ENCODE assay signal across 28 mouse cellular contexts in the genomic region with DNA sequence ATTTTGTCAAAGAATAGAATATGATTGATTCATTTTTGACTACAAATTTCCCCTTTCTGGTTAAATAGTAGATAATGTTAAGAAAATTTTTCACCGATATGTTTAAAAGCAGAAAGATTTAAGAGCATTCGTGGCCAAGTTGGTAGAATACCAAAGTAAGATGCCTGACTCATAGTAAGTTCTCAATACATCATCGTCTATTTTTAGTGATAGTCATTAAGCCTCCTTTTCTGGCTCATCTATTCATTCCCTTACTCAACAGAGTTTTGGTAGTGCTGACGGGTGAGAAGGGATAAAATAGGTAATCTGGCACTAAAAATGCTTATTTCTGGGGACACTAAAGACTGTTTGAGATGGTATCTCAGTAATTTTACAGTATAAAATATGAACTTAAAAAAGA. TPM values are rescaled to one million over a fixed set of nuclear protein-coding genes. Genes with fewer than 3 reads are reported as not detected.
"Had no signal": no experiment of that assay in that cellular context is flagged by ENCODE, and none has a peak within 500 bp of the region (broad histone marks: within the 10 kb centered on the region; RNA-seq: fewer than 3 reads in every experiment).

No protein-coding gene starts in this region.

- H3K27ac ChIP-seq: midbrain, embryonic 10.5 days; midbrain, embryonic 12.5 days; neural tube, embryonic 13.5 days; neural tube, embryonic 15.5 days had no signal

- H3K4me1 ChIP-seq: midbrain, embryonic 10.5 days; midbrain, embryonic 12.5 days; neural tube, embryonic 13.5 days; neural tube, embryonic 15.5 days had no signal

- H3K27me3 ChIP-seq: midbrain, embryonic 12.5 days; neural tube, embryonic 13.5 days; neural tube, embryonic 15.5 days had no signal

- DNase-seq: lung, adult 18-20 months; lung, embryonic 14.5 days; lung, postnatal 10 days; lung, postnatal 4 days; midbrain, embryonic 14.5 days; retina, postnatal 1 day; right cerebral cortex, adult 18-20 months; right cerebral cortex, postnatal 25 days; right cerebral cortex, postnatal 4 days; spleen, adult 18-20 months; thymus, adult 2 months; thymus, postnatal 14 days; thymus, postnatal 36 days had no signal

- H3K4me2 ChIP-seq: lung, embryonic 14.5 days; midbrain, embryonic 12.5 days; neural tube, embryonic 13.5 days; neural tube, embryonic 15.5 days had no signal

- H3K4me3 ChIP-seq: midbrain, embryonic 10.5 days; midbrain, embryonic 12.5 days; myocyte; neural tube, embryonic 13.5 days; neural tube, embryonic 15.5 days had no signal

- H3K36me3 ChIP-seq: midbrain, embryonic 10.5 days; midbrain, embryonic 12.5 days; neural tube, embryonic 13.5 days; neural tube, embryonic 15.5 days had no signal

- H3K9ac ChIP-seq: lung, embryonic 14.5 days; midbrain, embryonic 12.5 days; neural tube, embryonic 13.5 days; neural tube, embryonic 15.5 days had no signal

- H3K9me3 ChIP-seq: midbrain, embryonic 10.5 days; midbrain, embryonic 12.5 days; neural tube, embryonic 13.5 days; neural tube, embryonic 15.5 days had no signal

RNA-seq across cellular contexts. Expression of a gene that starts 3.1 kb away (rescaled TPM):
- total RNA-seq: megakaryocyte, adult 5-6 weeks; megakaryocyte-erythroid progenitor cell, adult 5-6 weeks had no signal
- polyA plus RNA-seq: liver, embryonic 16.5 days; lung, embryonic 14.5 days; lung, embryonic 16.5 days; midbrain, embryonic 10.5 days; midbrain, embryonic 12.5 days; midbrain, embryonic 14.5 days; midbrain, embryonic 16.5 days; myocyte; neural tube, embryonic 11.5 days; neural tube, embryonic 13.5 days; neural tube, embryonic 15.5 days; small intestine, adult 2 months; stomach, embryonic 16.5 days; testis, adult 2 months; thymus, adult 2 months had no signal

RNA-seq across cellular contexts. Expression of a gene that starts 36.7 kb away (rescaled TPM):
- total RNA-seq: megakaryocyte, adult 5-6 weeks; megakaryocyte-erythroid progenitor cell, adult 5-6 weeks had no signal
- polyA plus RNA-seq: liver, embryonic 16.5 days; lung, embryonic 14.5 days; midbrain, embryonic 10.5 days; midbrain, embryonic 12.5 days; midbrain, embryonic 14.5 days; midbrain, embryonic 16.5 days; myocyte; neural tube, embryonic 11.5 days; neural tube, embryonic 13.5 days; small intestine, adult 2 months; stomach, embryonic 14.5 days; testis, adult 2 months had no signal

RNA-seq across cellular contexts. Expression of a gene that starts 56.0 kb away (rescaled TPM):
- total RNA-seq: megakaryocyte, adult 5-6 weeks; megakaryocyte-erythroid progenitor cell, adult 5-6 weeks had no signal
- polyA plus RNA-seq: liver, embryonic 16.5 days; lung, embryonic 14.5 days; lung, embryonic 16.5 days; midbrain, embryonic 10.5 days; midbrain, embryonic 12.5 days; midbrain, embryonic 14.5 days; midbrain, embryonic 16.5 days; myocyte; neural tube, embryonic 11.5 days; neural tube, embryonic 13.5 days; neural tube, embryonic 15.5 days; small intestine, adult 2 months; stomach, embryonic 14.5 days had no signal
